Mouse (Mus musculus) lung, postnatal 0 days (tissue): ENCODE measurements around the gene Gtf3c5. TPM values are rescaled to one million over a fixed set of nuclear protein-coding genes. Genes with fewer than 3 reads are reported as not detected.

ENCODE experiments used
- ATAC-seq: fragments of 200-750 bp; cut with Nextera tagmentation; 2 replicates; pipeline ENCODE4 v1.8.0; 2017; ENCODE audit warnings: moderate library complexity
- DNase-seq: peaks from one replicate; pipeline ENCODE4 v3.0.0-alpha.2; 2016; ENCODE audit warnings: low spot score
- H3K27ac ChIP-seq: fragments of 300-500 bp; sonication (generic); 2 replicates; pipeline ENCODE4 v1.5.1; 2014; ENCODE audit warnings: antibody characterized with exemption, mild to moderate bottlenecking, low read length, mixed read lengths
- H3K27me3 ChIP-seq: fragments of 300-500 bp; sonication (generic); replicated peaks from 2 replicates; pipeline ENCODE4 v1.6.1; 2014; ENCODE audit warnings: low read length, mixed read lengths; ENCODE audit not compliant: insufficient read depth
- H3K36me3 ChIP-seq: fragments of 300-500 bp; sonication (generic); 2 replicates; pipeline ENCODE4 v1.6.1; 2014; ENCODE audit warnings: low read length, mixed read lengths; ENCODE audit not compliant: insufficient read depth
- H3K4me1 ChIP-seq: fragments of 300-500 bp; sonication (generic); 2 replicates; pipeline ENCODE4 v1.6.1; 2014; ENCODE audit warnings: antibody characterized with exemption, low read depth, low read length, mixed read lengths; ENCODE audit not compliant: insufficient read depth
- H3K4me2 ChIP-seq: fragments of 300-500 bp; sonication (generic); replicated peaks from 2 replicates; pipeline ENCODE4 v1.6.1; 2014; ENCODE audit warnings: low read depth, mild to moderate bottlenecking, low read length, moderate library complexity, mixed read lengths
- H3K4me3 ChIP-seq: fragments of 300-500 bp; sonication (generic); 2 replicates; pipeline ENCODE4 v1.5.1; 2014; ENCODE audit warnings: low read depth, low read length
- H3K9ac ChIP-seq: fragments of 300-500 bp; sonication (generic); replicated peaks from 2 replicates; pipeline ENCODE4 v1.6.1; 2014; ENCODE audit warnings: low read depth, mild to moderate bottlenecking
- H3K9me3 ChIP-seq: fragments of 300-500 bp; sonication (generic); 2 replicates; pipeline ENCODE4 v1.6.1; 2016; ENCODE audit warnings: low read length, mixed read lengths
- CTCF ChIP-seq: IDR thresholded peaks from 2 replicates; pipeline ENCODE4 v1.5.1; 2016; ENCODE audit warnings: antibody characterized with exemption, mild to moderate bottlenecking
- EP300 ChIP-seq: IDR thresholded peaks from 2 replicates; pipeline ENCODE4 v1.6.1; 2016; ENCODE audit warnings: antibody characterized with exemption, mild to moderate bottlenecking, control low read depth
- WGBS: fragments of 180-500 bp; shearing (Covaris S2); extraction: QIAGEN DNeasy Blood & Tissue Kit; methylation state at CpG from one replicate; pipeline ENCODE4 v1.1.7; 2014; 5-methylcytosine and 5-hydroxymethylcytosine counted together
- polyA plus RNA-seq: library from polyadenylated mRNA; unstranded; fragments of >200 nt; fragmentation: Nextera tagmentation; extraction: Ambion mirVana; gene quantifications from 2 replicates; pipeline ENCODE4 v1.2.1, GENCODE M21; 2015

Gene Gtf3c5
- polyA plus RNA-seq, 1 experiment from 2014 or later: 15.8 TPM

DNA sequence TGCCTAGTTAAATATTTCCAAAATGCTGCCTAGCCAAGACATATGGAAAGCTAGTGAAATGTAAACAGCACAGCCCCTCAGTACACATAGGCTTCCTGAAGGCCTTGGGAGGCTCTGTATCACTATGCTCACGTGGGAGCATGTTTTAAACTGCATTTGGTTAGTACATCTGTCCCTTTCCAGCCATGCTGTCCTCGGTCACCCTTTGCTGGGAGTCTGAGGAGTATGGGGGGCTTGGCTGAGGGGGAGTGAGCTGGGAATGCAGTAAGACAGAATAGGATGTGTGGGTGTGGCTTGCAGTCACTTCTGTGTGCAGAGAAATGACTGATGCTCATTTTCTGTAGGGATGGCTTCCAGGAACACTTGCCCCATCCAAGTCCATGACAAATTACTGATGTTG is 2.2 kb upstream of the Gtf3c5 start:
- Histone ChIP-seq H3K9ac (no peak overlapping the region), H3K27ac (no peak overlapping the region), H3K4me3 (no peak overlapping the region), H3K9me3 (no peaks in the 10 kb centered on the region), H3K27me3 (no peaks in the 10 kb centered on the region), H3K4me2 (no peak overlapping the region), H3K36me3 (no peaks in the 10 kb centered on the region), H3K4me1 (no peaks in the 10 kb centered on the region; the same call in 1 of the 2 replicates)
- no peak for DNase-seq
- WGBS: 32% methylated on average over 2 of the region's 2 CpGs
- TF ChIP-seq EP300: no peak
- no peak for TF ChIP-seq CTCF
- no peak for ATAC-seq

- H3K9me3 ChIP-seq: no peaks in the 10 kb centered on the region
- ATAC-seq: 0 out of 2 replicates have a peak, but pooled peaks have one; percentile 1
- H3K4me3 ChIP-seq: no peak overlapping the region
- peak; percentile 91 for DNase-seq
- no peaks in the 10 kb centered on the region; the same call in 1 of the 2 replicates for H3K4me1 ChIP-seq
- H3K27me3 ChIP-seq: no peaks in the 10 kb centered on the region
- WGBS: 15% methylated on average over 6 of the region's 6 CpGs
- no peak overlapping the region for H3K27ac ChIP-seq
- H3K4me2 ChIP-seq: no peak overlapping the region
- TF ChIP-seq CTCF (peak; percentile 100), EP300 (no peak)
- H3K9ac ChIP-seq: no peak overlapping the region
- no peaks in the 10 kb centered on the region for H3K36me3 ChIP-seq
Measured at GRCm38 (mm10) chr2:28585043-28585571, 1.6 kb upstream of the Gtf3c5 start.

- DNase-seq (peak; percentile 94), ATAC-seq (peak; percentile 95)
- Histone ChIP-seq H3K36me3 (no peaks in the 10 kb centered on the region), H3K9ac (peak overlapping the region; percentile 72), H3K27ac (peak overlapping the region; percentile 90), H3K4me2 (peak overlapping the region; percentile 62), H3K4me3 (peak overlapping the region; percentile 82), H3K9me3 (no peaks in the 10 kb centered on the region), H3K27me3 (no peaks in the 10 kb centered on the region), H3K4me1 (no peaks in the 10 kb centered on the region; the same call in 1 of the 2 replicates)
- WGBS: under 1% methylated on average over 56 of the region's 56 CpGs
- TF ChIP-seq CTCF (no peak), EP300 (no peak)
Measured at GRCm38 (mm10) chr2:28582647-28583353, 751 bp downstream of the Gtf3c5 start.

DNA sequence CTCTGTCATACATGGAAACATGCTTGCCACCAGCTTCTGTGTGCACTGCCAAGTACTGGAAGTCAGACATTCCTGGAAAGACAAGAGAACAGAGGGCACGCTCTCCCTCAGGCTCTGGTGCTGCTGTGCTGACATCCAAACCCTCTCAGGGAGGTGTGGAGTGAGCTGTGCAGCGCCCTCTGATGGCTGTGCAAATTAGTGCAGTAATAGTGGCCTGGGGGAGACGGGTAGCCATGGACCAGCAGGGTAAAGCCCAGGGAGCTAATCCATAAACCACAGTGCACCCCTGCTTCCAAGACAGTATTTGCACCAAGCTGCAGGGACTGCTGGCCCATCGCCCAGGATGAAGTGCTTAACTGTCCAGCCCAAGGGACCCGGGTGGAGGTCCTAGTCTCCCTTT is 5.5 kb downstream of the Gtf3c5 start:
- ATAC-seq: no peak
- no peaks in the 10 kb centered on the region for H3K9me3 ChIP-seq
- TF ChIP-seq CTCF: peak; percentile 57
- no peak for TF ChIP-seq EP300
- H3K4me2 ChIP-seq: no peak overlapping the region
- H3K27ac ChIP-seq: no peak overlapping the region
- H3K27me3 ChIP-seq: no peaks in the 10 kb centered on the region
- no peak overlapping the region for H3K9ac ChIP-seq
- H3K36me3 ChIP-seq: peaks cover 15% of the 10 kb centered on the region; the same call in 1 of the 2 replicates
- H3K4me3 ChIP-seq: no peak overlapping the region
- DNase-seq: no peak
- no peaks in the 10 kb centered on the region for H3K4me1 ChIP-seq
- 55% methylated on average over 5 of the region's 5 CpGs for WGBS

DNA sequence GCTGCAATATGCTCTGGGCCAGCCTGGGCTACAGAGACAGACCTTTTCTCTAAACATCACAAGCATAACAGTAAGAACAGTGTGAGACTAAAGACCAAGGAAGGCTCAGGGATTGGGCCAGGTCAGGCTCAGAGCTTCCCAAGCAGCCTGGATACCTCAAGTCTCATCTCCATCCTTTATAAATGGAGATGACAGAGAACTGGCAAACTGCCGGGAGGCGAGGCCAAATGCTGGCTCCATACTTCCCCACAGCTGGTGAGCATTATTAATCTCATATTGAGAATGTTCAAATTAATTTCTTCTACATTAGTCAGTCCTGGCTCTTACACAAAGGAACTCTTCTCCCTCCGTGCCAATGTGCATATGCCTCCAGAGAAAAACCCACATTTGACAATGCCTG is 6.7 kb downstream of the Gtf3c5 start:
- H3K4me3 ChIP-seq: no peak overlapping the region
- ATAC-seq: peak; percentile 79
- DNase-seq: peak; percentile 74
- TF ChIP-seq EP300 (0 out of 2 replicates have a peak, but pooled peaks have one; percentile 46), CTCF (no peak)
- no peak overlapping the region for H3K27ac ChIP-seq
- H3K4me2 ChIP-seq: no peak overlapping the region
- no peak overlapping the region for H3K9ac ChIP-seq
- no peaks in the 10 kb centered on the region for H3K4me1 ChIP-seq
- H3K36me3 ChIP-seq: peaks cover 25% of the 10 kb centered on the region; the same call in 1 of the 2 replicates
- H3K9me3 ChIP-seq: no peaks in the 10 kb centered on the region
- 66% methylated on average over 3 of the region's 3 CpGs for WGBS
- no peaks in the 10 kb centered on the region for H3K27me3 ChIP-seq

DNA sequence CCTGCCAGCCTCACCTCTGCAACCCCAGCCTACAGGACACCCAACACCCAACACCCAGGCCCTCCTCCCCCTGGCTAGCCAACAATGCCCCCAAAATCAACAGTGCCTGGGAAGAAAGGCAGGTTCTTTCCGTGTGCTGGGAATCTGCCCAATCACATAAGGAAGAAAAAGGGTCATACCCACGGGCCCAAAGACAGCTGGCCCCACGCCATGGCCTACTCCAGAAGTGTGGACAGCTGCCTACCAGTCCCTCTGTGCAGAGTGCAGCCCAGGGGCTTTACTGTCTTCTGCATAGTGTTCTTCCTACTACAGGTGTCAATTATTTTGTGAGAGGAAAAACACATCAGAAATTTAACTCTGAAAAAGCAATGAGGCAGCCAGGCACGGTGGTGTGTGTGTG is 8.2 kb downstream of the Gtf3c5 start:
- H3K27me3 ChIP-seq: no peaks in the 10 kb centered on the region
- H3K4me3 ChIP-seq: no peak overlapping the region
- TF ChIP-seq EP300 (no peak), CTCF (no peak)
- H3K4me2 ChIP-seq: no peak overlapping the region
- H3K9ac ChIP-seq: no peak overlapping the region
- WGBS: 66% methylated on average over 4 of the region's 4 CpGs
- ATAC-seq: no peak
- peaks cover 25% of the 10 kb centered on the region; the same call in 1 of the 2 replicates for H3K36me3 ChIP-seq
- no peak overlapping the region for H3K27ac ChIP-seq
- H3K9me3 ChIP-seq: no peaks in the 10 kb centered on the region
- no peaks in the 10 kb centered on the region for H3K4me1 ChIP-seq
- no peak for DNase-seq
